Mouse (Mus musculus) adrenal gland, adult 10 weeks (tissue): ENCODE measurements around the gene Taf4. TPM values are rescaled to one million over a fixed set of nuclear protein-coding genes. Genes with fewer than 3 reads are reported as not detected.

ENCODE experiments used
- polyA plus RNA-seq: library from polyadenylated mRNA; stranded (reverse); fragments of 350-450 nt; fragmentation: Illumina TruSeq; extraction: RNeasy Lipid Tissue Mini Kit (QIAGEN cat#74804); gene quantifications from one replicate; pipeline ENCODE4 v1.2.3, GENCODE M21; 2014; ENCODE audit warnings: low read depth, low replicate concordance

Gene Taf4
- 12.0 TPM for polyA plus RNA-seq

GRCm38 (mm10) chr2:179976628-179977343 lies at the start of gene Taf4:
TSS of gene Taf4 (minus strand) at chr2:179976646.

GRCm38 (mm10) chr2:180024401-180025098 lies 48.1 kb upstream of the Taf4 start, which contains the start of gene Lsm14b:
TSS of gene Lsm14b (plus strand) at chr2:180024987.

Other genes starting within 250 kb of the Taf4 start
- 57.7 TPM for gene Lsm14b, start 48.3 kb upstream of the Taf4 start, polyA plus RNA-seq
- gene Psma7, start 65.8 kb upstream of the Taf4 start, polyA plus RNA-seq, result 51.6 TPM
- gene Ss18l1, start 65.9 kb upstream of the Taf4 start, polyA plus RNA-seq, result 16.8 TPM
- 1.7 TPM for gene Mtg2, start 93.9 kb upstream of the Taf4 start, polyA plus RNA-seq
- not detected for gene Hrh3, start 127.8 kb upstream of the Taf4 start, polyA plus RNA-seq
- gene Osbpl2, start 142.7 kb upstream of the Taf4 start, polyA plus RNA-seq, result 75.0 TPM
- 17.4 TPM for gene Adrm1, start 194.8 kb upstream of the Taf4 start, polyA plus RNA-seq
- gene Lama5, start 249.2 kb upstream of the Taf4 start, polyA plus RNA-seq, result 7.4 TPM